Mouse (Mus musculus): ENCODE data around the gene Ifnar2. TPM values are rescaled to one million over a fixed set of nuclear protein-coding genes. Genes with fewer than 3 reads are reported as not detected.

Ifnar2 gene
- polyA plus RNA-seq, 1 experiment from 2014 or later, result 75.5 TPM

DNA sequence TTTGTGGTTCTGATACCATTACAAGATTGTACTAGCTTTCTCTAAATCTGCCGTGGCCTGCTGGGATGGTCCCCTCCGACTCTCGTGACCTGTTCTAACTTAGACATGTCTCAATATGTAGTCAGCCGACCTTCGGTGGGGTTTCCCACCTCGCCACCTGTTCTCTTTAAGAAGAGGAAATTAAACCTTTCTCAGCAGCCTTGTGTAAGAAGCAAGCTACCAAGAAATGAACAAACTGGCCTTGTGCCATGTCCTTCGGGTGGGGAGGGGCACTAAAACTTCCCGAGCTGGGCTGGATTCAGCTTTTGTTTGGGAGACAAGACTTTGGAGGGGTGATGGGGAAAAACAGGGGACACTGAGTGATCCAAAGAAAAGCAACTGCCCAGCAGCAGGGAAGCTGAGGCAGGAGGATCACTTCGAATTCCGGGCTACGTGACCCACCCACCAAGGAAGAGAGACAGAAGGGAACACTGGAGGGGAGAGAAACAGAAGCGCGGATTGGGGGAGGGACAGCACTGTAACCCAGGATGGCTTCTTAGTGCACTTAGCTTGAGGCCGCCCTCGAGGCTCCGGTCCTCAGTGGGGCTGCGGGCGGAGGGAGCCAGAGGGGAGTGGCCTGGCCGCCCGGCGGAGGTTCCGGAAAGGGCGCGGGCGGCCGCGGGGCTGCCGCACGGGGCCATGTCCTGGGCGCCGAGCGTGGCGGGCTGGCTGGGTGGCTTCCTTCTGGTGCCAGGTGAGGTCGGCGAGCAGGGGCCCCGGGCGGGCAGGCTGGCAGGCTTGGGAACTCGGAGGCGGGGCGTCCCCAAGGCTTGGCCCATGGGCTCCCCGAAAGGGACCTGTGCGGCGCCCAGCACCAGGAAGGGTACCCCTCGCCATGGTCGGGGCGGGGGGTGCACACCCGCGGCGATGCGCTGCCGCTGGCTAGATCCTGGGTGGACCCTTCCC is 33.3 kb downstream of the Ifnar2 start, which contains the start of gene Il10rb:
Il10rb (plus strand) TSS at position 525 of the 945 bp plus-strand sequence.
- 2% methylated on average over 51 of the region's 51 CpGs for WGBS
- Histone ChIP-seq H3K27me3 (replicated peaks; ENCODE audit: control insufficient read depth, insufficient read depth, low read length) (no peaks in the 10 kb centered on the region), H3K27ac (ENCODE audit: low read depth, low read length) (peak within 1 kb of the TSS; percentile 98), H3K4me1 (replicated peaks; ENCODE audit: control insufficient read depth, insufficient read depth, low read length) (0 out of 2 replicates have a peak, but pooled peaks cover 3% of the 10 kb centered on the region), H3K4me3 (ENCODE audit: low read depth, low read length) (peak within 1 kb of the TSS; percentile 85), H3K9ac (ENCODE audit: low read depth, low read length) (peak within 1 kb of the TSS; percentile 86), H3K9me3 (ENCODE audit: control insufficient read depth) (no peaks in the 10 kb centered on the region), H3K36me3 (ENCODE audit: control insufficient read depth, insufficient read depth) (peaks cover 10% of the 10 kb centered on the region; the same call in 1 of the 2 replicates), H3K4me2 (replicated peaks; ENCODE audit: low read depth) (peak within 1 kb of the TSS; percentile 87)
- peak; percentile 53 for ATAC-seq
- TF ChIP-seq CTCF (IDR thresholded peaks at IDR 0.05; ENCODE audit: low read depth), result no peak

DNA sequence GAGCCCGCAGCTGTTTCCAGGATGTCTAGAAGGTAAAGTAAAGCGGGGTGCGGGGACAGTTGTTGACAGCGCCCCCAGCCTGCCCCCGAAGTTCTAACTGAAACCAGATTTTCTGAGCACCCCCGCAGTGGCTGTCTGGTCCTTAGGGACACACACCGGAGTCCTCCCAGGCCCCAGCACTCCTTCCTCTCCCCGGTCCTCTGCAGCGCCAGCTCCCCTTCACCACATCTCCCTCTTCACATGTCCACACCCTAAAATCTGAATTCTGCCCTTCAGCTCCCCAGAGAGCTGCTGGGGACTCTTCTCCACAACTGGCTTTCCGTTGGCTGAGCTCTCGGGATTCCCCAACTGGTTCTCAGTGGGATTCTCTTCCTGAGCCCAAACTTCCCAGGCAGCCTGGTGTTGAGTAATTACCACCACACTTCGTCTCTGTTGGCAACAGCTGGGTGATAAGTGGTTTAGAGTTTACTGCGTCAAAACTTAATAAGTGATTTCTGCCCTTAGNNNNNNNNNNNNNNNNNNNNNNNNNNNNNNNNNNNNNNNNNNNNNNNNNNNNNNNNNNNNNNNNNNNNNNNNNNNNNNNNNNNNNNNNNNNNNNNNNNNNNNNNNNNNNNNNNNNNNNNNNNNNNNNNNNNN is 34.1 kb downstream of the Ifnar2 start:
- H3K4me2 ChIP-seq (replicated peaks; ENCODE audit: low read depth), result peak overlapping the region; percentile 87
- no peaks in the 10 kb centered on the region for H3K9me3 ChIP-seq (ENCODE audit: control insufficient read depth)
- no peak; the same call in 1 of the 2 replicates for TF ChIP-seq CTCF (IDR thresholded peaks at IDR 0.05; ENCODE audit: low read depth)
- peaks cover 10% of the 10 kb centered on the region; the same call in 1 of the 2 replicates for H3K36me3 ChIP-seq (ENCODE audit: control insufficient read depth, insufficient read depth)
- peak overlapping the region; percentile 98 for H3K27ac ChIP-seq (ENCODE audit: low read depth, low read length)
- peak overlapping the region; percentile 85 for H3K4me3 ChIP-seq (ENCODE audit: low read depth, low read length)
- peak overlapping the region; percentile 86 for H3K9ac ChIP-seq (ENCODE audit: low read depth, low read length)
- H3K27me3 ChIP-seq (replicated peaks; ENCODE audit: control insufficient read depth, insufficient read depth, low read length), result no peaks in the 10 kb centered on the region
- under 1% methylated on average over 13 of the region's 13 CpGs for WGBS
- 0 out of 2 replicates have a peak, but pooled peaks cover 3% of the 10 kb centered on the region for H3K4me1 ChIP-seq (replicated peaks; ENCODE audit: control insufficient read depth, insufficient read depth, low read length)
- ATAC-seq, result no peak

DNA sequence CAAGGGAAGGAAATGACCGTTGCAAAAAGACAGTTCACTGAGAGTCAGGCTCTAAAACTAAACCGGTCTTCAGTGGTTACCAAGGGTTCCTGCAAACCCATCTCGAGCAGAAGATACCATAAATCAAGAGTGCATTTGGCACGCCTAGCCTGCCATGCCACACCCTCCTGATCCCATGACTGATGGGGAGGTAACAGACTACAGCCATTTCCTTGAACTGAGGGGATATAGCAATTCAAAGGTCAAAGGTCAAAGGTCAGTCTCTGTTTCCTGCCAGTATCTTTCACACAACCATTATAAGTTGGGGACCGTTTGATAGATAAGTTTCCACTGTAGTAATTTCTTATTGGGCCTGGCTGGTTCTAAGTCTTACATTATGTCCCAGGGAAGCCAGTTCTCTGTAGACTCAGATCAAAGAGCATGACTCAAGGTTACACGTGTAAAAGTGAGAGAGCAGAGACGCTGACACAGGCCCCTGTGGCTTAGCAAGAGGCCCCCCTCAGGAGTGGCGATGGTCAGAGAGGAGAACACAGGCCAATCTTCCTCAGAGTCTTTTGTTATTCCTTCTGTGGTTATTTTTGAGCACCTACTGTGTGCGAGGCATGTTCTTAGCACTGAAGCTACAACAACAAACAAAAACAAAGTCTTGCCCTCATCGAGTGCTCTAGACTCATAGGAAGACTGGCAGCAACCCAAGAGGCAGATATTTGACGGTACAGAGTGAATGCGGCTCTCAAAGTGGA is 40.7 kb downstream of the Ifnar2 start:
- Histone ChIP-seq H3K4me3 (ENCODE audit: low read depth, low read length) (no peak overlapping the region), H3K4me2 (replicated peaks; ENCODE audit: low read depth) (no peak overlapping the region), H3K27me3 (replicated peaks; ENCODE audit: control insufficient read depth, insufficient read depth, low read length) (no peaks in the 10 kb centered on the region), H3K9ac (ENCODE audit: low read depth, low read length) (no peak overlapping the region), H3K4me1 (replicated peaks; ENCODE audit: control insufficient read depth, insufficient read depth, low read length) (peaks cover 7% of the 10 kb centered on the region; the same call in 1 of the 2 replicates), H3K27ac (ENCODE audit: low read depth, low read length) (peak overlapping the region; percentile 78), H3K36me3 (ENCODE audit: control insufficient read depth, insufficient read depth) (peaks cover 52% of the 10 kb centered on the region), H3K9me3 (ENCODE audit: control insufficient read depth) (no peaks in the 10 kb centered on the region)
- 26% methylated on average over 12 of the region's 12 CpGs for WGBS
- peak; percentile 73 for ATAC-seq
- TF ChIP-seq CTCF (IDR thresholded peaks at IDR 0.05; ENCODE audit: low read depth), result no peak

DNA sequence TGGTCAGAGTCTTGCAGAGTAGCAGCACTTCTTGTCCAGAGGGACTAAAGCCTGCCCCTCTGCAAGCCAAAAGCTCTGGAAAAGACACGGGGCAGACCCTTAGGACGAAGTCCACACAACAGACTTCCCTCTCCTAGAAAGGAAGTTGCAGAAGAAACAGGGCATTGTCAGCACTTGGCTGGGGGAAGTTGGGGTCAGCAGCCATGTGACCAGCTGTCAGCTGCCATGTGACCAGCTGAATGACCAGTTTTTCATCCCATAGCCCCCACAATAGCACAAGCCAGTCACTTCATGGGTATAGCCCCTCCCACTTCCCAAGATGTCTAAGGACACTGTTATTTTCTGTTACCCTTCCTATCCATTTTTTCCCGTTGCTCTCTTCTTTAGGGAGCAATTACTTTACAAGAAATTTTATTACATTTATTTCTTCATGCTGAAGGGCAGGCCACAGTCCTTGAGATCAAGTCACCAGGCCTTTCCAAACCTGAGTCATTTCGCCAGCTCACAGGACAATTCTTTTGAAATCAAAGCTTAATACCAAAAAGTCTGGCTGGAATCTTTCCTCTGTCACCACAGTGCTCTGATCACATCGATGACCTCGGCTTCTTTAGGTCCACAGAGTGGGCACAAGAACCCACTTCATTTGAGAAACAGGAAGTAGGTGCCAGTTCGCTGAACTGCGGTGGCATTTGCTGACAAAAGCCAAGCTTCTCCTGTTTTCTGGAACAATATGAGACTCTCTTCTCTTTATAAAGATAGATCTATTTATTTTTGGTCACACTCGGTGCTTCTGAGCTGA is 43.0 kb downstream of the Ifnar2 start:
- 84% methylated on average over 9 of the region's 9 CpGs for WGBS
- Histone ChIP-seq H3K4me3 (ENCODE audit: low read depth, low read length) (no peak overlapping the region), H3K36me3 (ENCODE audit: control insufficient read depth, insufficient read depth) (peaks cover 70% of the 10 kb centered on the region)

DNA sequence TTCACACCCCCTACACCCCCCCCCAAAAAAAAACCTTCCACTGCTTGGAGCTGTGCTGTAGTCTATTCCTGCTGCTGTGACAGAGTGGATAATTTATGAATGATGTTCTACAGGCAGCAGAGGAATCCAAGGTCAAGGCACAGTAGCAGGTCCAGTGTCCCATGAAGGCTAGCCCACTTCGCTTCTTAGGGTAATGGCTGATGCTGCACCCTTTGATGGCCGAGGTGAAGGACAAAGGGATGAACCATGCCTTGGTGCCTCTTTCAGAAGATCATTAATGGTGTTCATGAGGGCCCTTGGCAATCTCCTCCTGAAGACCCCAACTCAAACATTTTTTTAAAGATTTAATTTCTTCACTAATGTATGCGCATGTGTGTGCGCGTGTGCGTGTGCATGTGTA is 43.8 kb downstream of the Ifnar2 start:
- peaks cover 7% of the 10 kb centered on the region; the same call in 1 of the 2 replicates for H3K4me1 ChIP-seq (replicated peaks; ENCODE audit: control insufficient read depth, insufficient read depth, low read length)
- no peak overlapping the region for H3K27ac ChIP-seq (ENCODE audit: low read depth, low read length)
- H3K27me3 ChIP-seq (replicated peaks; ENCODE audit: control insufficient read depth, insufficient read depth, low read length), result no peaks in the 10 kb centered on the region
- H3K9me3 ChIP-seq (ENCODE audit: control insufficient read depth), result no peaks in the 10 kb centered on the region
- ATAC-seq, result no peak
- no peak overlapping the region for H3K4me3 ChIP-seq (ENCODE audit: low read depth, low read length)
- H3K4me2 ChIP-seq (replicated peaks; ENCODE audit: low read depth), result no peak overlapping the region
- 97% methylated on average over 6 of the region's 6 CpGs for WGBS
- peaks cover 78% of the 10 kb centered on the region for H3K36me3 ChIP-seq (ENCODE audit: control insufficient read depth, insufficient read depth)
- no peak overlapping the region for H3K9ac ChIP-seq (ENCODE audit: low read depth, low read length)
- TF ChIP-seq CTCF (IDR thresholded peaks at IDR 0.05; ENCODE audit: low read depth), result no peak

More for the DNA sequence above, 43.0 kb downstream of the Ifnar2 start:
- TF ChIP-seq CTCF (IDR thresholded peaks at IDR 0.05; ENCODE audit: low read depth), result no peak
- Histone ChIP-seq H3K27me3 (replicated peaks; ENCODE audit: control insufficient read depth, insufficient read depth, low read length) (no peaks in the 10 kb centered on the region), H3K9ac (ENCODE audit: low read depth, low read length) (no peak overlapping the region), H3K4me2 (replicated peaks; ENCODE audit: low read depth) (no peak overlapping the region), H3K4me1 (replicated peaks; ENCODE audit: control insufficient read depth, insufficient read depth, low read length) (peaks cover 7% of the 10 kb centered on the region; the same call in 1 of the 2 replicates), H3K27ac (ENCODE audit: low read depth, low read length) (no peak overlapping the region), H3K9me3 (ENCODE audit: control insufficient read depth) (no peaks in the 10 kb centered on the region)
- ATAC-seq, result no peak

Measured in intestine, postnatal 0 days (tissue).